Mouse (Mus musculus) limb, embryonic 12.5 days (tissue): ENCODE measurements around the gene Top1. TPM values are rescaled to one million over a fixed set of nuclear protein-coding genes. Genes with fewer than 3 reads are reported as not detected.

ENCODE experiments used
- ATAC-seq: fragments of 200-750 bp; cut with Nextera tagmentation; 2 replicates; pipeline ENCODE4 v1.8.0; 2017; ENCODE audit warnings: low read depth, moderate TSS enrichment; ENCODE audit not compliant: insufficient number of reproducible peaks, insufficient read depth, low FRiP score, low TSS enrichment
- H3K27ac ChIP-seq: fragments of 300-500 bp; sonication (generic); 2 replicates; pipeline ENCODE4 v1.5.1; 2016; ENCODE audit warnings: mild to moderate bottlenecking, moderate library complexity
- H3K27me3 ChIP-seq: fragments of 300-500 bp; sonication (generic); 2 replicates; pipeline ENCODE4 v1.6.1; 2016; ENCODE audit warnings: mild to moderate bottlenecking, moderate library complexity
- H3K36me3 ChIP-seq: fragments of 300-500 bp; sonication (generic); 2 replicates; pipeline ENCODE4 v1.6.1; 2016; ENCODE audit warnings: mild to moderate bottlenecking, moderate library complexity
- H3K4me1 ChIP-seq: fragments of 300-500 bp; sonication (generic); replicated peaks from 2 replicates; pipeline ENCODE4 v1.6.1; 2016
- H3K4me2 ChIP-seq: fragments of 300-500 bp; sonication (generic); 2 replicates; pipeline ENCODE4 v1.6.1; 2016; ENCODE audit warnings: mild to moderate bottlenecking, moderate library complexity
- H3K4me3 ChIP-seq: fragments of 300-500 bp; sonication (generic); replicated peaks from 2 replicates; pipeline ENCODE4 v1.5.1; 2016; ENCODE audit warnings: mild to moderate bottlenecking
- H3K9ac ChIP-seq: fragments of 300-500 bp; sonication (generic); replicated peaks from 2 replicates; pipeline ENCODE4 v1.6.1; 2016; ENCODE audit warnings: mild to moderate bottlenecking, moderate library complexity
- H3K9me3 ChIP-seq: fragments of 300-500 bp; sonication (generic); 2 replicates; pipeline ENCODE4 v1.6.1; 2016; ENCODE audit warnings: mild to moderate bottlenecking, moderate library complexity
- WGBS: fragments of 180-500 bp; shearing (Covaris S2); methylation state at CpG from one replicate; pipeline ENCODE4 v1.1.7; 2016; 5-methylcytosine and 5-hydroxymethylcytosine counted together
- polyA plus RNA-seq: library from polyadenylated mRNA; unstranded; fragments of >200 nt; fragmentation: Nextera tagmentation; extraction: Ambion mirVana; gene quantifications from 2 replicates; pipeline ENCODE4 v1.2.1, GENCODE M21; 2016

Top1 gene
- polyA plus RNA-seq, 1 experiment from 2014 or later = 117 TPM

- Histone ChIP-seq H3K36me3 (no peaks in the 10 kb centered on the region), H3K4me2 (no peak overlapping the region), H3K27me3 (no peaks in the 10 kb centered on the region), H3K27ac (0 out of 2 replicates have a peak overlapping the region, but pooled peaks have one; percentile 23), H3K4me3 (no peak overlapping the region), H3K4me1 (peaks cover 17% of the 10 kb centered on the region), H3K9me3 (peaks cover 5% of the 10 kb centered on the region; the same call in 1 of the 2 replicates), H3K9ac (no peak overlapping the region)
- 0 out of 2 replicates have a peak, but pooled peaks have one; percentile 60 for ATAC-seq
- WGBS = 59% methylated on average over 6 of the region's 6 CpGs
These were observed 25.3 kb upstream of the Top1 start for GRCm38 (mm10) chr2:160620279-160620963.

- H3K4me3 ChIP-seq = no peak overlapping the region
- H3K4me2 ChIP-seq = no peak overlapping the region
- H3K9ac ChIP-seq = no peak overlapping the region
- 0 out of 2 replicates have a peak overlapping the region, but pooled peaks have one; percentile 23 for H3K27ac ChIP-seq
- 50% methylated on average over 11 of the region's 11 CpGs for WGBS
- no peaks in the 10 kb centered on the region for H3K27me3 ChIP-seq
- H3K36me3 ChIP-seq = no peaks in the 10 kb centered on the region
- peaks cover 5% of the 10 kb centered on the region; the same call in 1 of the 2 replicates for H3K9me3 ChIP-seq
- peaks cover 17% of the 10 kb centered on the region for H3K4me1 ChIP-seq
- 0 out of 2 replicates have a peak, but pooled peaks have one; percentile 34 for ATAC-seq
These were observed 24.7 kb upstream of the Top1 start for GRCm38 (mm10) chr2:160621001-160621448.

GRCm38 (mm10) chr2:160621661-160622211 is 24.0 kb upstream of the Top1 start:
- H3K9me3 ChIP-seq = peaks cover 5% of the 10 kb centered on the region; the same call in 1 of the 2 replicates
- H3K9ac ChIP-seq = no peak overlapping the region
- H3K4me2 ChIP-seq = no peak overlapping the region
- 72% methylated on average over 5 of the region's 5 CpGs for WGBS
- H3K36me3 ChIP-seq = no peaks in the 10 kb centered on the region
- ATAC-seq = no peak
- no peaks in the 10 kb centered on the region for H3K27me3 ChIP-seq
- H3K4me3 ChIP-seq = no peak overlapping the region
- H3K27ac ChIP-seq = no peak overlapping the region
- H3K4me1 ChIP-seq = peaks cover 17% of the 10 kb centered on the region

GRCm38 (mm10) chr2:160622646-160623045 is 23.0 kb upstream of the Top1 start:
- H3K9ac ChIP-seq = no peak overlapping the region
- H3K4me1 ChIP-seq = peaks cover 17% of the 10 kb centered on the region
- no peak overlapping the region for H3K4me3 ChIP-seq
- WGBS = 90% methylated on average over 3 of the region's 3 CpGs
- H3K9me3 ChIP-seq = peaks cover 5% of the 10 kb centered on the region; the same call in 1 of the 2 replicates
- no peak for ATAC-seq
- no peak overlapping the region for H3K27ac ChIP-seq
- no peaks in the 10 kb centered on the region for H3K36me3 ChIP-seq
- H3K4me2 ChIP-seq = no peak overlapping the region
- H3K27me3 ChIP-seq = no peaks in the 10 kb centered on the region

- Histone ChIP-seq H3K36me3 (no peaks in the 10 kb centered on the region), H3K4me2 (no peak overlapping the region), H3K27ac (no peak overlapping the region), H3K27me3 (no peaks in the 10 kb centered on the region), H3K9me3 (peaks cover 5% of the 10 kb centered on the region; the same call in 1 of the 2 replicates), H3K9ac (no peak overlapping the region), H3K4me3 (no peak overlapping the region), H3K4me1 (peaks cover 17% of the 10 kb centered on the region)
- WGBS = 78% methylated on average over 3 of the region's 3 CpGs
- no peak for ATAC-seq
These were observed 21.9 kb upstream of the Top1 start for GRCm38 (mm10) chr2:160623745-160624144.

- no peak for ATAC-seq
- Histone ChIP-seq H3K4me1 (no peaks in the 10 kb centered on the region), H3K9ac (no peak overlapping the region), H3K36me3 (no peaks in the 10 kb centered on the region), H3K27ac (no peak overlapping the region), H3K4me3 (no peak overlapping the region), H3K4me2 (no peak overlapping the region), H3K27me3 (no peaks in the 10 kb centered on the region), H3K9me3 (peaks cover 2% of the 10 kb centered on the region; the same call in 1 of the 2 replicates)
- WGBS = 90% methylated on average over 11 of the region's 11 CpGs
These were observed 18.3 kb upstream of the Top1 start for GRCm38 (mm10) chr2:160627207-160628025.

- ATAC-seq = no peak
- H3K9me3 ChIP-seq = no peaks in the 10 kb centered on the region
- no peaks in the 10 kb centered on the region for H3K36me3 ChIP-seq
- H3K4me1 ChIP-seq = no peaks in the 10 kb centered on the region
- H3K27ac ChIP-seq = no peak overlapping the region
- H3K9ac ChIP-seq = no peak overlapping the region
- 95% methylated on average over 4 of the region's 5 CpGs for WGBS
- no peak overlapping the region for H3K4me2 ChIP-seq
- H3K27me3 ChIP-seq = no peaks in the 10 kb centered on the region
- no peak overlapping the region for H3K4me3 ChIP-seq
These were observed 17.6 kb upstream of the Top1 start for GRCm38 (mm10) chr2:160628055-160628454.

GRCm38 (mm10) chr2:160628666-160629527 is 16.8 kb upstream of the Top1 start:
- Histone ChIP-seq H3K4me1 (no peaks in the 10 kb centered on the region), H3K4me3 (no peak overlapping the region), H3K27ac (no peak overlapping the region), H3K9ac (no peak overlapping the region), H3K36me3 (no peaks in the 10 kb centered on the region), H3K9me3 (no peaks in the 10 kb centered on the region), H3K27me3 (no peaks in the 10 kb centered on the region), H3K4me2 (no peak overlapping the region)
- no peak for ATAC-seq
- WGBS = 87% methylated on average over 12 of the region's 12 CpGs

- no peak overlapping the region for H3K4me2 ChIP-seq
- no peaks in the 10 kb centered on the region for H3K4me1 ChIP-seq
- no peak overlapping the region for H3K4me3 ChIP-seq
- H3K9ac ChIP-seq = no peak overlapping the region
- no peak overlapping the region for H3K27ac ChIP-seq
- no peak for ATAC-seq
- H3K27me3 ChIP-seq = no peaks in the 10 kb centered on the region
- 85% methylated on average over 8 of the region's 8 CpGs for WGBS
- H3K9me3 ChIP-seq = no peaks in the 10 kb centered on the region
- no peaks in the 10 kb centered on the region for H3K36me3 ChIP-seq
These were observed 16.2 kb upstream of the Top1 start for GRCm38 (mm10) chr2:160629528-160629830.

GRCm38 (mm10) chr2:160630872-160631597 is 14.7 kb upstream of the Top1 start:
- no peak overlapping the region for H3K9ac ChIP-seq
- H3K36me3 ChIP-seq = no peaks in the 10 kb centered on the region
- ATAC-seq = no peak
- no peaks in the 10 kb centered on the region for H3K27me3 ChIP-seq
- H3K27ac ChIP-seq = no peak overlapping the region
- H3K4me2 ChIP-seq = no peak overlapping the region
- 82% methylated on average over 9 of the region's 9 CpGs for WGBS
- H3K4me1 ChIP-seq = no peaks in the 10 kb centered on the region
- H3K4me3 ChIP-seq = no peak overlapping the region
- H3K9me3 ChIP-seq = no peaks in the 10 kb centered on the region
